ENCODE assay signal across 8 mouse cellular contexts in genomic region chr2:153239860-153240480, GRCm38 (mm10). TPM values are rescaled to one million over a fixed set of nuclear protein-coding genes. Genes with fewer than 3 reads are reported as not detected.
DNase-seq lines count a peak whose midpoint lies in the region; ATAC-seq lines count a peak whose summit lies in the region.

No protein-coding gene starts in this region.

- 7% methylated on average over 14 of the region's 22 CpGs for WGBS in lung, embryonic 16.5 days
- 14% methylated on average over 21 of the region's 22 CpGs for WGBS in hindbrain, embryonic 13.5 days
- WGBS in midbrain, embryonic 12.5 days, result under 1% methylated on average over 22 of the region's 22 CpGs

- peak overlapping the region; percentile 88 for H3K4me2 ChIP-seq in lung, embryonic 16.5 days (ENCODE audit: low read depth, low read length)
- peak overlapping the region; percentile 86 for H3K4me2 ChIP-seq in hindbrain, embryonic 13.5 days
- peak overlapping the region; percentile 98 for H3K4me2 ChIP-seq in midbrain, embryonic 12.5 days (replicated peaks)

- H3K36me3 ChIP-seq in lung, embryonic 16.5 days (ENCODE audit: control insufficient read depth, insufficient read depth, low read length), result peaks cover 6% of the 10 kb centered on the region; the same call in 1 of the 2 replicates
- peaks cover 19% of the 10 kb centered on the region for H3K36me3 ChIP-seq in hindbrain, embryonic 13.5 days
- peaks cover 12% of the 10 kb centered on the region for H3K36me3 ChIP-seq in midbrain, embryonic 12.5 days

- H3K9ac ChIP-seq in lung, embryonic 16.5 days (ENCODE audit: low read length), result peak overlapping the region; percentile 98
- peak overlapping the region; percentile 99 for H3K9ac ChIP-seq in hindbrain, embryonic 13.5 days
- peak overlapping the region; percentile 99 for H3K9ac ChIP-seq in midbrain, embryonic 12.5 days (replicated peaks)

- ATAC-seq in lung, embryonic 16.5 days (ENCODE audit: low read depth), result no peak
- ATAC-seq in hindbrain, embryonic 13.5 days (ENCODE audit: low FRiP score), result no peak
- ATAC-seq in midbrain, embryonic 12.5 days (ENCODE audit: low FRiP score, low read depth), result no peak

- H3K27ac ChIP-seq in lung, embryonic 16.5 days (ENCODE audit: low read length), result peak overlapping the region; percentile 96
- no peak overlapping the region; the same call in 1 of the 2 replicates for H3K27ac ChIP-seq in brown adipose tissue, adult 24 weeks (replicated peaks; ENCODE audit: low read depth, low read length)
- H3K27ac ChIP-seq in hindbrain, embryonic 13.5 days, result no peak overlapping the region
- peak overlapping the region; percentile 89 for H3K27ac ChIP-seq in midbrain, embryonic 12.5 days (replicated peaks)

- H3K9me3 ChIP-seq in lung, embryonic 16.5 days (ENCODE audit: control insufficient read depth, low read length), result no peaks in the 10 kb centered on the region
- H3K9me3 ChIP-seq in hindbrain, embryonic 13.5 days, result no peaks in the 10 kb centered on the region
- H3K9me3 ChIP-seq in midbrain, embryonic 12.5 days, result no peaks in the 10 kb centered on the region

- no peak for DNase-seq in lung, postnatal 10 days
- DNase-seq in right cerebral cortex, adult 18-20 months, result no peak
- DNase-seq in ovary, postnatal 14 days (ENCODE audit: low spot score), result no peak
- DNase-seq in cerebellum, adult 9-10 months, result no peak

- H3K4me3 ChIP-seq in lung, embryonic 16.5 days (ENCODE audit: low read length), result peak overlapping the region; percentile 95
- peak overlapping the region; percentile 99 for H3K4me3 ChIP-seq in brown adipose tissue, adult 24 weeks (ENCODE audit: insufficient read depth, low read depth, low read length)
- H3K4me3 ChIP-seq in hindbrain, embryonic 13.5 days, result peak overlapping the region; percentile 96
- H3K4me3 ChIP-seq in midbrain, embryonic 12.5 days, result peak overlapping the region; percentile 99

- no peaks in the 10 kb centered on the region for H3K27me3 ChIP-seq in lung, embryonic 16.5 days (ENCODE audit: control insufficient read depth, insufficient read depth, low read depth, low read length)
- H3K27me3 ChIP-seq in hindbrain, embryonic 13.5 days, result no peaks in the 10 kb centered on the region
- H3K27me3 ChIP-seq in midbrain, embryonic 12.5 days, result no peaks in the 10 kb centered on the region

- peaks cover 40% of the 10 kb centered on the region for H3K4me1 ChIP-seq in lung, embryonic 16.5 days (replicated peaks; ENCODE audit: control insufficient read depth, insufficient read depth, low read length)
- peaks cover 9% of the 10 kb centered on the region for H3K4me1 ChIP-seq in brown adipose tissue, adult 24 weeks (ENCODE audit: control insufficient read depth, insufficient read depth, insufficient read length, low read length)
- peaks cover 63% of the 10 kb centered on the region for H3K4me1 ChIP-seq in hindbrain, embryonic 13.5 days (replicated peaks)
- peaks cover 37% of the 10 kb centered on the region for H3K4me1 ChIP-seq in midbrain, embryonic 12.5 days

RNA-seq across cellular contexts. Expression of gene Plagl2, which starts 1.3 kb away (rescaled TPM):
- 14.4 and 17.1 TPM in 2 replicates for polyA plus RNA-seq in lung, embryonic 16.5 days (2015; fragmentation: Nextera tagmentation; extraction: Ambion mirVana)
- polyA plus RNA-seq in brown adipose tissue, adult 24 weeks (2012; ENCODE audit: insufficient read depth, insufficient read length, missing spikeins), result 1.7 and 2.8 TPM in 2 replicates
- 7.2 and 8.1 TPM in 2 replicates for polyA plus RNA-seq in hindbrain, embryonic 13.5 days (2015; fragmentation: Nextera tagmentation; extraction: Ambion mirVana)
- 20.4 and 23.7 TPM in 2 replicates for polyA plus RNA-seq in midbrain, embryonic 12.5 days (2016; fragmentation: Nextera tagmentation; extraction: Ambion mirVana)

RNA-seq across cellular contexts. Expression of gene Pofut1, which starts 1.4 kb away (rescaled TPM):
- 6.2 and 6.7 TPM in 2 replicates for polyA plus RNA-seq in lung, embryonic 16.5 days (2015; fragmentation: Nextera tagmentation; extraction: Ambion mirVana)
- polyA plus RNA-seq in brown adipose tissue, adult 24 weeks (2012; ENCODE audit: insufficient read depth, insufficient read length, missing spikeins), result 10.2 and 11.0 TPM in 2 replicates
- polyA plus RNA-seq in hindbrain, embryonic 13.5 days (2015; fragmentation: Nextera tagmentation; extraction: Ambion mirVana), result 5.5 and 6.3 TPM in 2 replicates
- 6.2 and 6.4 TPM in 2 replicates for polyA plus RNA-seq in midbrain, embryonic 12.5 days (2016; fragmentation: Nextera tagmentation; extraction: Ambion mirVana)

RNA-seq across cellular contexts. Expression of gene Tspyl3, which starts 14.7 kb away (rescaled TPM):
- 8.4 and 8.7 TPM in 2 replicates for polyA plus RNA-seq in lung, embryonic 16.5 days (2015; fragmentation: Nextera tagmentation; extraction: Ambion mirVana)
- 0.32 and 0.38 TPM in 2 replicates for polyA plus RNA-seq in brown adipose tissue, adult 24 weeks (2012; ENCODE audit: insufficient read depth, insufficient read length, missing spikeins)
- 25.7 and 28.6 TPM in 2 replicates for polyA plus RNA-seq in hindbrain, embryonic 13.5 days (2015; fragmentation: Nextera tagmentation; extraction: Ambion mirVana)
- polyA plus RNA-seq in midbrain, embryonic 12.5 days (2016; fragmentation: Nextera tagmentation; extraction: Ambion mirVana), result 10.4 and 11.7 TPM in 2 replicates

RNA-seq across cellular contexts. Expression of gene Kif3b, which starts 51.2 kb away (rescaled TPM):
- polyA plus RNA-seq in lung, embryonic 16.5 days (2015; fragmentation: Nextera tagmentation; extraction: Ambion mirVana), result 7.1 TPM in 2 replicates
- polyA plus RNA-seq in brown adipose tissue, adult 24 weeks (2012; ENCODE audit: insufficient read depth, insufficient read length, missing spikeins), result 7.3 and 9.4 TPM in 2 replicates
- 16.2 and 16.9 TPM in 2 replicates for polyA plus RNA-seq in hindbrain, embryonic 13.5 days (2015; fragmentation: Nextera tagmentation; extraction: Ambion mirVana)
- 12.4 and 12.5 TPM in 2 replicates for polyA plus RNA-seq in midbrain, embryonic 12.5 days (2016; fragmentation: Nextera tagmentation; extraction: Ambion mirVana)

Comparison
In these comparisons a context has a peak if more than half of its experiments do, and no peak if none do; other contexts are left out.
1. H3K27ac ChIP-seq: peak in lung, embryonic 16.5 days (single experiment) and midbrain, embryonic 12.5 days (single experiment); none in brown adipose tissue, adult 24 weeks (single experiment) and hindbrain, embryonic 13.5 days (single experiment).
2. Peak in every context shown above with its lines, with median percentiles within 50 percentile points of each other: H3K4me2 ChIP-seq, H3K4me3 ChIP-seq and H3K9ac ChIP-seq.